Mouse (Mus musculus) spleen, postnatal 14 days (tissue): ENCODE measurements around the gene 3110001I22Rik.
"Not testable (repeated sequence)": the region's sequence is repeated elsewhere in the genome, so short reads cannot be mapped to it uniquely, and the experiment has no call there.

Source experiments
- DNase-seq, 2 experiments: peaks; one replicate each; pipeline ENCODE4 v3.0.0; 2021 to 2022; ENCODE audit warnings: low spot score in 2 of 2

3110001I22Rik gene

GRCm38 (mm10) chr16:13671685-13672385 lies at the start of gene 3110001I22Rik, which contains the start of gene Bfar:
TSS of gene 3110001I22Rik (plus strand) at chr16:13671929.
TSS of gene Bfar (plus strand) at chr16:13671858.
- DNase-seq: peak; percentile 74 to 81

GRCm38 (mm10) chr16:13628345-13628744 lies 43.4 kb upstream of the 3110001I22Rik start:
- no peak for DNase-seq

- DNase-seq: not testable (repeated sequence)
Measured at GRCm38 (mm10) chr16:13638198-13638597, 33.5 kb upstream of the 3110001I22Rik start.

- no peak for DNase-seq
Measured at GRCm38 (mm10) chr16:13639508-13639907, 32.2 kb upstream of the 3110001I22Rik start.

GRCm38 (mm10) chr16:13640064-13640463 lies 31.7 kb upstream of the 3110001I22Rik start:
- peak in 1 of 2 experiments; percentile 11 for DNase-seq

GRCm38 (mm10) chr16:13644474-13644873 lies 27.3 kb upstream of the 3110001I22Rik start:
- DNase-seq: no peak

- no peak for DNase-seq
Measured at GRCm38 (mm10) chr16:13645930-13646329, 25.8 kb upstream of the 3110001I22Rik start.

- no peak for DNase-seq
Measured at GRCm38 (mm10) chr16:13658886-13659285, 12.8 kb upstream of the 3110001I22Rik start.

- no peak for DNase-seq
Measured at GRCm38 (mm10) chr16:13660736-13661135, 11.0 kb upstream of the 3110001I22Rik start.

GRCm38 (mm10) chr16:13667878-13668343 lies 3.8 kb upstream of the 3110001I22Rik start, which contains the start of gene Parn:
TSS of gene Parn (minus strand) at chr16:13668170.
- peak; percentile 85 to 89 for DNase-seq

- no peak for DNase-seq
Measured at GRCm38 (mm10) chr16:13668402-13669108, 3.2 kb upstream of the 3110001I22Rik start.

- no peak for DNase-seq
Measured at GRCm38 (mm10) chr16:13669282-13669681, 2.4 kb upstream of the 3110001I22Rik start.

GRCm38 (mm10) chr16:13670896-13671295 lies 833 bp upstream of the 3110001I22Rik start:
- not testable (repeated sequence) for DNase-seq

GRCm38 (mm10) chr16:13672386-13672898 lies 713 bp downstream of the 3110001I22Rik start:
- DNase-seq: peak; percentile 39 to 54

GRCm38 (mm10) chr16:13673114-13673513 lies 1.4 kb downstream of the 3110001I22Rik start:
- no peak for DNase-seq

GRCm38 (mm10) chr16:13674511-13674910 lies 2.8 kb downstream of the 3110001I22Rik start:
- DNase-seq: no peak

- DNase-seq: no peak
Measured at GRCm38 (mm10) chr16:13678601-13679319, 7.0 kb downstream of the 3110001I22Rik start.

GRCm38 (mm10) chr16:13698998-13699397 lies 27.3 kb downstream of the 3110001I22Rik start:
- no peak for DNase-seq

- DNase-seq: no peak
Measured at GRCm38 (mm10) chr16:13702184-13702583, 30.5 kb downstream of the 3110001I22Rik start.

- DNase-seq: no peak
Measured at GRCm38 (mm10) chr16:13704676-13705075, 32.9 kb downstream of the 3110001I22Rik start.

GRCm38 (mm10) chr16:13714910-13715309 lies 43.2 kb downstream of the 3110001I22Rik start:
- no peak for DNase-seq
